Mouse (Mus musculus) right cerebral cortex, adult 2 months (tissue): ENCODE results near the gene Rad54l.

Experiments
- DNase-seq, 2 experiments: peaks; one replicate each; pipeline ENCODE4 v3.0.0; 2021 to 2022; ENCODE audit warnings: low spot score in 2 of 2

Gene Rad54l

GRCm38 (mm10) chr4:116123602-116124519 is at the start of gene Rad54l, which contains the start of gene Pomgnt1:
Gene Rad54l, minus strand, starts transcription at chr4:116123690.
Gene Pomgnt1, plus strand, starts transcription at chr4:116123840.
- peak; percentile 76 to 80 for DNase-seq

- no peak for DNase-seq
These were observed 49.6 kb upstream of the Rad54l start, which contains the start of the genes 1700042G07Rik and Gm49337 for GRCm38 (mm10) chr4:116173072-116173471. Gene 1700042G07Rik, plus strand, starts transcription at chr4:116173372. Gene Gm49337, plus strand, starts transcription at chr4:116173384.

- no peak for DNase-seq
These were observed 45.8 kb upstream of the Rad54l start for GRCm38 (mm10) chr4:116169353-116169672.

- peak; percentile 82 to 85 for DNase-seq
These were observed 45.3 kb upstream of the Rad54l start for GRCm38 (mm10) chr4:116168617-116169352.

- DNase-seq = no peak
These were observed 43.9 kb upstream of the Rad54l start, which contains the start of gene Tspan1 for GRCm38 (mm10) chr4:116167404-116167803. Gene Tspan1, minus strand, starts transcription at chr4:116167601.

- no peak for DNase-seq
These were observed 42.4 kb upstream of the Rad54l start for GRCm38 (mm10) chr4:116165708-116166407.

GRCm38 (mm10) chr4:116164759-116165554 is 41.5 kb upstream of the Rad54l start:
- DNase-seq = no peak

GRCm38 (mm10) chr4:116162142-116162541 is 38.7 kb upstream of the Rad54l start:
- DNase-seq = no peak

GRCm38 (mm10) chr4:116160769-116161168 is 37.3 kb upstream of the Rad54l start:
- peak; percentile 81 to 83 for DNase-seq

GRCm38 (mm10) chr4:116159912-116160311 is 36.4 kb upstream of the Rad54l start:
- peak in 1 of 2 experiments; percentile 63 for DNase-seq

- DNase-seq = no peak
These were observed 34.4 kb upstream of the Rad54l start for GRCm38 (mm10) chr4:116157882-116158281.

GRCm38 (mm10) chr4:116152702-116153101 is 29.2 kb upstream of the Rad54l start:
- DNase-seq = no peak

- no peak for DNase-seq
These were observed 27.7 kb upstream of the Rad54l start, which contains the start of gene Lurap1 for GRCm38 (mm10) chr4:116151238-116151637. Gene Lurap1, minus strand, starts transcription at chr4:116151338.

GRCm38 (mm10) chr4:116150862-116151221 is 27.4 kb upstream of the Rad54l start:
- no peak for DNase-seq

- peak; percentile 34 to 39 for DNase-seq
These were observed 26.8 kb upstream of the Rad54l start for GRCm38 (mm10) chr4:116150156-116150861.

GRCm38 (mm10) chr4:116149812-116150155 is 26.3 kb upstream of the Rad54l start:
- DNase-seq = peak in 1 of 2 experiments; percentile 45

- DNase-seq = peak; percentile 74 to 79
These were observed 20.6 kb upstream of the Rad54l start for GRCm38 (mm10) chr4:116143891-116144717.

GRCm38 (mm10) chr4:116143317-116143811 is 19.9 kb upstream of the Rad54l start:
- DNase-seq = no peak

GRCm38 (mm10) chr4:116142269-116142668 is 18.8 kb upstream of the Rad54l start:
- DNase-seq = no peak
